Mouse (Mus musculus) lung, adult 2 months (tissue): ENCODE results near the gene Fli1.

Source experiments
- CTCF ChIP-seq: fragments of 200-500 bp; IDR thresholded peaks from 2 replicates; pipeline ENCODE4 v1.5.1; 2011; ENCODE audit warnings: mild to moderate bottlenecking, low read length, control low read depth; ENCODE audit not compliant: insufficient read depth
- POLR2A ChIP-seq: fragments of 200-500 bp; IDR thresholded peaks from 2 replicates; pipeline ENCODE4 v1.6.1; 2011; ENCODE audit warnings: low read depth, mild to moderate bottlenecking, control low read depth, low read length, borderline replicate concordance; ENCODE audit errors: extremely low read depth

DNA sequence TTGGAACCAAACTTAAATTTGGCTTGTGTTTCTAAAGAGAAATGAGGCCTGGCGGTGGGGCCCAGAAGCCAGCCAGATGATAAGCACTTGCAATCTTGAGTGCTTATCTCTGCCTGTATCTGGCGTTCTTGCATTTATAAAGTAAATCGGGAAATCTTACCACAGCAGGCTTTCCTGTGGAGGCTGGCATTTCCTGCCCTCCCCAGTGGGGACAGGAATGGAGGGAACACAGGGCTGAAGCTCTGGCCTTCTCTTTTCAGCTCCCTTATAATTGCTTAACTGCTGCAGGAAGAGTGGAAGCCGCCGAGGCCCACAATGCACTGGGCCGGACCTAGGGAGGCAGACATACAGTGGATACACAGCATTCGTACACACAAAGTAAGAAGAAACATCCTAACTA is 13.7 kb upstream of the Fli1 start:
- TF ChIP-seq POLR2A: no peak
- TF ChIP-seq CTCF: no peak
